Mouse (Mus musculus) intestine, postnatal 0 days (tissue): ENCODE data around the gene Gon7. TPM values are rescaled to one million over a fixed set of nuclear protein-coding genes. Genes with fewer than 3 reads are reported as not detected.
A peak's percentile ranks its signal among the peaks of the same experiment; 100 is the strongest.

ENCODE experiments used
- ATAC-seq: fragments of 200-750 bp; cut with Nextera tagmentation; 2 replicates; pipeline ENCODE4 v1.8.0; 2017; ENCODE audit warnings: mild to moderate bottlenecking, moderate TSS enrichment, moderate library complexity
- H3K27ac ChIP-seq: fragments of 300-500 bp; sonication (generic); 2 replicates; pipeline ENCODE4 v1.5.1; 2014; ENCODE audit warnings: mild to moderate bottlenecking, low read depth, low read length, moderate library complexity
- H3K27me3 ChIP-seq: fragments of 300-500 bp; sonication (generic); replicated peaks from 2 replicates; pipeline ENCODE4 v1.6.1; 2014; ENCODE audit warnings: low read length, mixed read lengths; ENCODE audit not compliant: control insufficient read depth, insufficient read depth
- H3K36me3 ChIP-seq: fragments of 300-500 bp; sonication (generic); 2 replicates; pipeline ENCODE4 v1.6.1; 2014; ENCODE audit warnings: mild to moderate bottlenecking, moderate library complexity; ENCODE audit not compliant: control insufficient read depth, insufficient read depth
- H3K4me1 ChIP-seq: fragments of 300-500 bp; sonication (generic); replicated peaks from 2 replicates; pipeline ENCODE4 v1.6.1; 2014; ENCODE audit warnings: antibody characterized with exemption, low read length, mixed read lengths; ENCODE audit not compliant: control insufficient read depth, insufficient read depth
- H3K4me2 ChIP-seq: fragments of 300-500 bp; sonication (generic); replicated peaks from 2 replicates; pipeline ENCODE4 v1.6.1; 2014; ENCODE audit warnings: low read depth, mild to moderate bottlenecking, moderate library complexity
- H3K4me3 ChIP-seq: fragments of 300-500 bp; sonication (generic); 2 replicates; pipeline ENCODE4 v1.5.1; 2014; ENCODE audit warnings: low read depth, low read length
- H3K9ac ChIP-seq: fragments of 300-500 bp; sonication (generic); 2 replicates; pipeline ENCODE4 v1.6.1; 2014; ENCODE audit warnings: mild to moderate bottlenecking, low read depth, low read length
- H3K9me3 ChIP-seq: fragments of 300-500 bp; sonication (generic); 2 replicates; pipeline ENCODE4 v1.6.1; 2016; ENCODE audit warnings: mixed run types; ENCODE audit not compliant: control insufficient read depth
- CTCF ChIP-seq: sonication (generic); IDR thresholded peaks from 2 replicates; pipeline ENCODE4 v1.5.1; 2016; ENCODE audit warnings: low read depth, mild to moderate bottlenecking, control low read depth, antibody characterized with exemption, moderate library complexity
- WGBS: fragments of 180-500 bp; shearing (Covaris S2); extraction: QIAGEN DNeasy Blood & Tissue Kit; methylation state at CpG from one replicate; pipeline ENCODE4 v1.1.7; 2014; 5-methylcytosine and 5-hydroxymethylcytosine counted together
- polyA plus RNA-seq: library from polyadenylated mRNA; unstranded; fragments of >200 nt; fragmentation: Nextera tagmentation; extraction: Ambion mirVana; gene quantifications from 2 replicates; pipeline ENCODE4 v1.2.1, GENCODE M21; 2015

The Gon7 gene
- polyA plus RNA-seq, 1 experiment from 2014 or later: 16.5 TPM

DNA sequence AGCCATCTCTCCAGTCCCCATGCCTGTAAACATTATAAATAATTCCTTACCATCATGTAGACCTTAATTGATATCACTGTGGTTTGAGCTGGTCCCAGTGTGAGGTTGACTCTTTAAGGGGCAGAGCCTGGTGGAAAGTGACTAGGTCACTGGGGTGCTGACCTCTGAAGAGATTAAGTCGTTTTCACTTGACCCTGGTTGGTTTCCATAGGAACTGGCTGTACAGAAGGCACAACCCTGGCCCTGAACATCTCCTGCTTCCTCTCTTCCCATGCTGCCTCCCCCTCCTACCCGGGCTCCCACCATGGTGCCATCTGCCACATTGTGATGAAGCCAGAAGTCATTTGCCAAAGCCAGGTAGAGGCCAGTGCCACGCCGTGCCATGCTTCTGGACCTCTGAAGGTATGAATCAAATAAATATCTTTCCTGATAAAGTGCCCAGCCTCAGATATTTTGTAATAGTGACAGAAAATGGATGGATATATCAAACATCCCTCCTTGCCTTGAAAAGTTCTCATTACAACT is 46.7 kb downstream of the Gon7 start:
- no peak overlapping the region for H3K27ac ChIP-seq
- no peaks in the 10 kb centered on the region for H3K27me3 ChIP-seq
- H3K9me3 ChIP-seq: no peaks in the 10 kb centered on the region
- peaks cover 7% of the 10 kb centered on the region for H3K4me1 ChIP-seq
- H3K4me3 ChIP-seq: no peak overlapping the region
- H3K4me2 ChIP-seq: no peak overlapping the region
- H3K9ac ChIP-seq: no peak overlapping the region
- H3K36me3 ChIP-seq: no peaks in the 10 kb centered on the region
- no peak for ATAC-seq
- 63% methylated on average over 4 of the region's 4 CpGs for WGBS
- TF ChIP-seq CTCF: no peak

DNA sequence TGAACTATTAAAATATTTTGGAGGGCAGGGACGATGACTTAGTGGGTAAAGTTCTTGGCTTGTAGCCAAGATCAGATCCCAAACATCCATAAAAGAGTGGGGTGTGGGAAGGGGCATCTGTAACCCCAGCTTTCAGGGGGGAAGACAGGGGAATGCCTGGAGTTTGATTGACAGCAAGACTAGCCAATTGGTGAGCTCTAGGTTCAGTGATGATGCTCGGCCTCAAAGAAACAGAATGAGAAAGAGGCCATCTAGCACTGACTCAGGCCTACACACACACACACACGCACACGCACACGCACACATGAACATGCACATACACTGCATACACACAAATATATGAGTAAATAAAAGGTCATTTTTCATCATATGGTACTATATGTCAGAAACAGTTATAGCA is 47.7 kb downstream of the Gon7 start:
- Histone ChIP-seq H3K27ac (no peak overlapping the region), H3K36me3 (no peaks in the 10 kb centered on the region), H3K4me2 (no peak overlapping the region), H3K4me1 (peaks cover 11% of the 10 kb centered on the region), H3K27me3 (no peaks in the 10 kb centered on the region), H3K9ac (no peak overlapping the region), H3K4me3 (no peak overlapping the region), H3K9me3 (no peaks in the 10 kb centered on the region)
- WGBS: 79% methylated on average over 5 of the region's 5 CpGs
- TF ChIP-seq CTCF: no peak
- no peak for ATAC-seq

DNA sequence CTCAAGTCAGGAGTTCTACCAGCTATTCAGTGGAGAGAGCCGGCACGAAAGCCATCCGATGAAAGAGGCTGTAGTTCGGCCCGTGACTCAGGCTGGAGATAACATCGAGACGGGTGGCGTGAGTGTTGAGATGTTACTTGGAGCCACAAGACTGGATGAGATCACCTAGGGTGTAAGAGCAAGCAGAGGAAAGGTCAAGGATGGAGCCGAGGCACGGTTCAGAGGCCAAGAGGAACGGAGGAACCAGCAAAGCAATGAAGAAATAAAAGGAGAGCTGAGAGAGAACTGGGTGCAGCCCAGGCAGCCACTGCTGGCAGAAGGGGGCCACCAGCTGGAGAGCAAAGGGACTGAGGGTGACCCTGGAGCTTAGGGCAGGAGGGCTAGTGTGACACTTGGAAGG is 49.4 kb downstream of the Gon7 start:
- H3K27ac ChIP-seq: peak overlapping the region; percentile 86
- H3K4me2 ChIP-seq: peak overlapping the region; percentile 3
- no peak overlapping the region for H3K9ac ChIP-seq

DNA sequence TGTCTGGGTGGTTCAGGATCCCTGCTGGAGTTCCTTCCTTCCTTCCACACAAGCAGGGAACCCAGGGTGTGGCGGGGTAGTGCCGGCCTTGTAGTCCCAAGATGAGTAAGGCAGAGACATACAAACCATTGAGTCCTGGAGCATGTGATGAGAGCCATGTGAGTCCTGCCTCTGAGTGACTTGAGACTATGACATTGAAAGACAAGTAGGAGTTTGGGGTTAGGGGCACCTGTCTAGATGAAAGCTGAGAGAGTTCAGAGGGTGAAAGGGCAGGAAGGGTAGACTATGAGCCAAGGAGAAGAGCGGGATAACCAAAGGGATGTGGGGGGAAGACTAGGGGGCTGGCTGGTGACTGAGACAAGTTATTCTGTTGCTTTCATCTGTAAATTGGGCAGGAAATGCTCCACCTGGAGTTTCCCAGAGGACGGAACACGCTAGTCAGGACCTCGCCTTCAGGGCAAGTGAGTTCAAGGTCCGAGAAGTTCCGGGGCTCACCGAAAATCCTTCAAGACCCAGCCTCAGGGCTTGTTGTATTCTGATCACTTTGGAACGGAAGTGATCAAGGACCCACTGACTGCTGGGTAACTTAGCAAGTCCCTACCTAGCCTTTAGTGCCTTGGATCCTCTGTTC is 50.7 kb downstream of the Gon7 start:
- H3K4me2 ChIP-seq: no peak overlapping the region
- no peak overlapping the region for H3K4me3 ChIP-seq
- no peak overlapping the region for H3K9ac ChIP-seq
- H3K4me1 ChIP-seq: peaks cover 14% of the 10 kb centered on the region
- ATAC-seq: no peak
- H3K27ac ChIP-seq: peak overlapping the region; percentile 86
- H3K9me3 ChIP-seq: no peaks in the 10 kb centered on the region
- 63% methylated on average over 10 of the region's 10 CpGs for WGBS
- H3K36me3 ChIP-seq: no peaks in the 10 kb centered on the region
- no peaks in the 10 kb centered on the region for H3K27me3 ChIP-seq
- no peak for TF ChIP-seq CTCF

More for the DNA sequence above, 49.4 kb downstream of the Gon7 start:
- no peaks in the 10 kb centered on the region for H3K9me3 ChIP-seq
- peak; percentile 64 for ATAC-seq
- H3K4me1 ChIP-seq: peaks cover 11% of the 10 kb centered on the region
- no peak overlapping the region for H3K4me3 ChIP-seq
- no peaks in the 10 kb centered on the region for H3K27me3 ChIP-seq
- H3K36me3 ChIP-seq: no peaks in the 10 kb centered on the region
- 42% methylated on average over 11 of the region's 11 CpGs for WGBS
- TF ChIP-seq CTCF: peak; percentile 71

DNA sequence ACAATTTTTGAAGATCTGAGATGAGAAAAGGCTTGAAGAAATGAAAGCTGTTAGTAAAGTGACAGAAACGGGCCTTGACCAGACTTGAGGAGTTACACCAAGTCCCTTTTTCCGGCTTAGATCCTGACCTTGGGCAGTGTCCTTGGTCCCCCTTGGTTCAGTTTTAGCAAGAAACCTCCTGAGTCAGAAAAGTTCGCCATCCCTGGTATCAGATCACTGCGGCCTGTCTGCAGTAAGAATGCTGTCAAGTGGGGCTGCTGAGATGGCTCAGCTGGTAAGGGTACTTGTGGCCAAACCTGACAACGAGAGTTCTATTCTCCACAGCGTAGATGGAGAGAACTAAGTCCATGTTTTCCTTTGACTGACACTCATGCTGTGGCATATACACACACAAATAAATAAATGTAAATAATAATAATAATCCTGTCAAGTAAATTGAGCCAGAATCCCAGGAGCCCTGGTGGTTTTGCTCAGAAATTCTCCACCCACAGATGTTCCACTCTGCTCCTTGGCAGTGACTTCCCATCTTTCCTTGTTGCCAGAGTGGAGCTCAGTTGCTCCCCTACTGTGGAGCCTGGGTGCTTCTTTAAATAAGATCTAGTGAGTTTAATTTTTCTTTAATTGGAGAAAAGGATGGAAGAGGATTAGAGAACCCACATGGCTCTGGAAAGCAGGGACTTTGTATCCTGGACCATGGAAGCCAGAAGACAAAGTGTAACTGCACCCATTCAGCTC is 51.5 kb downstream of the Gon7 start:
- ATAC-seq: no peak
- Histone ChIP-seq H3K27me3 (no peaks in the 10 kb centered on the region), H3K4me3 (no peak overlapping the region), H3K27ac (peak overlapping the region; percentile 86; the same call in 1 of the 2 replicates), H3K9ac (no peak overlapping the region), H3K36me3 (no peaks in the 10 kb centered on the region), H3K4me1 (peaks cover 17% of the 10 kb centered on the region), H3K9me3 (no peaks in the 10 kb centered on the region), H3K4me2 (no peak overlapping the region; the same call in 1 of the 2 replicates)
- 75% methylated on average over 6 of the region's 6 CpGs for WGBS
- TF ChIP-seq CTCF: no peak

DNA sequence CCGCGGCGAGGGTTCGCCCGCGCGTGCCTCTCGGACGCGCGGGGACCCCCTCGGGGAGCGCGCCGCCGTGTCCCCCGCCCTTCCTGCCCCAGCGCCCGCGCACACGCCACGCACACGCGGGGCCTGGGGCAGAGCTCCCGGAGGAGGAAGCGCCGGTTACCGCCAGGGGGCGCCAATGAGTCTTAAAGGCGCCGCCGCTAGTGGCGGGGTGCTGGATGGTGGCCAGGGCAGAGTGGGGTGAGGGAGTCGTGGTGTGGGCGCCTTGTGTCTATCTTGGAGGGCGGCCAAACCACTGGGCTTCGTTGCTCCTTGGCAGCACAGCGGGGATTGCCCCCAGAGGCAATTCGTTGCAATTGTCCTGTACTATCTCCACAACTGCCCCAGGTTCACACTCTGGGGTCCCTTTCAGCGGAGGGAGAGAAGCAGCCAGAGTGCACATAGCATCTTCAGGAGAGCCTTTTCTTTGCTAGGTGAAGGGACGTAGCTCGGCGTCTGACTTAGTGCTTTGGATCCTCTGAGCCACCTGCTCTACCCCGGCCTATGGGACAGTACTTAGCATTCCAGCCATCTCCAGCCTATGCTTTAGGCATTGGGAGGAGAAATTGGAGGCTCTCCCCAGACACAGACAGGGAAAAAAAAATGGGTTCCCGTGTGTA is 52.3 kb downstream of the Gon7 start:
- H3K27me3 ChIP-seq: no peaks in the 10 kb centered on the region
- peaks cover 17% of the 10 kb centered on the region for H3K4me1 ChIP-seq
- peak; percentile 93 for TF ChIP-seq CTCF
- ATAC-seq: peak; percentile 73
- peak overlapping the region; percentile 93 for H3K4me2 ChIP-seq
- peak overlapping the region; percentile 97 for H3K27ac ChIP-seq
- WGBS: 3% methylated on average over 45 of the region's 45 CpGs
- H3K4me3 ChIP-seq: peak overlapping the region; percentile 82
- peak overlapping the region; percentile 87 for H3K9ac ChIP-seq
- H3K36me3 ChIP-seq: no peaks in the 10 kb centered on the region
- H3K9me3 ChIP-seq: no peaks in the 10 kb centered on the region
